Mouse (Mus musculus) MEL (cell line): Measurements from ENCODE around the gene Syna. TPM values are rescaled to one million over a fixed set of nuclear protein-coding genes. Genes with fewer than 3 reads are reported as not detected.

ENCODE experiments used
- DNase-seq: peaks from one replicate; pipeline ENCODE4 v3.0.0; 2011; ENCODE audit warnings: low read depth, low spot score
- H3K27ac ChIP-seq: 2 replicates; pipeline ENCODE4 v1.5.1; 2012; ENCODE audit warnings: low read depth, mild to moderate bottlenecking, control low read depth, low read length, moderate library complexity; ENCODE audit not compliant: control insufficient read depth
- H3K27me3 ChIP-seq, 2 experiments: fragments of 150-350 bp in 1 of 2; sonication (generic) in 1 of 2; 2 replicates each; pipeline ENCODE4 v1.6.1; 2012; ENCODE audit warnings: low read length in 2 of 2, mild to moderate bottlenecking in 2 of 2, improper control_type of control experiment in 1 of 2, moderate library complexity in 1 of 2; ENCODE audit not compliant: insufficient read depth in 2 of 2, control insufficient read depth in 1 of 2
- H3K36me3 ChIP-seq, 2 experiments: 2 replicates each; pipeline ENCODE4 v1.6.1; 2012 to 2014; ENCODE audit warnings: low read length in 2 of 2, improper control_type of control experiment in 1 of 2, inconsistent platforms in 1 of 2, mild to moderate bottlenecking in 1 of 2; ENCODE audit not compliant: insufficient read depth in 2 of 2, control insufficient read depth in 1 of 2
- H3K4me1 ChIP-seq, 2 experiments: fragments of 150-350 bp in 1 of 2; sonication (generic) in 1 of 2; 2 replicates each; pipeline ENCODE4 v1.6.1; 2012; ENCODE audit warnings: low read length in 2 of 2, improper control_type of control experiment in 1 of 2, mild to moderate bottlenecking in 1 of 2; ENCODE audit not compliant: insufficient read depth in 2 of 2, control insufficient read depth in 1 of 2
- H3K4me3 ChIP-seq, 2 experiments: fragments of 150-350 bp in 1 of 2; sonication (generic) in 1 of 2; 2 replicates each; pipeline ENCODE4 v1.5.1; 2012; ENCODE audit warnings: low read depth in 2 of 2, low read length in 2 of 2, mild to moderate bottlenecking in 2 of 2, moderate library complexity in 2 of 2, control low read depth in 1 of 2, improper control_type of control experiment in 1 of 2; ENCODE audit not compliant: control insufficient read depth in 1 of 2, insufficient read depth in 1 of 2
- H3K79me2 ChIP-seq: 2 replicates; pipeline ENCODE4 v1.6.1; 2012; ENCODE audit warnings: mild to moderate bottlenecking, low read length, moderate library complexity; ENCODE audit not compliant: control insufficient read depth, poor library complexity, insufficient read depth
- H3K9ac ChIP-seq: 2 replicates; pipeline ENCODE4 v1.6.1; 2012; ENCODE audit warnings: low read depth, mild to moderate bottlenecking, control low read depth, low read length, moderate library complexity; ENCODE audit not compliant: control insufficient read depth, poor library complexity, severe bottlenecking
- H3K9me3 ChIP-seq: fragments of 150-350 bp; sonication (generic); replicated peaks from 2 replicates; pipeline ENCODE4 v1.6.1; 2012; ENCODE audit warnings: mild to moderate bottlenecking, low read length, improper control_type of control experiment, moderate library complexity; ENCODE audit not compliant: insufficient read depth
- CHD1 ChIP-seq: IDR thresholded peaks from 2 replicates; pipeline ENCODE4 v1.6.1; 2012; ENCODE audit warnings: low read depth, mild to moderate bottlenecking, inconsistent platforms, low read length, improper control_type of control experiment
- CTCF ChIP-seq, 3 experiments: IDR thresholded peaks in 2 of 3; conservative IDR thresholded peaks in 1 of 3; 2 replicates each; pipeline ENCODE4 v1.5.1; 2011 to 2012; ENCODE audit warnings: low read length in 3 of 3, low read depth in 2 of 3, mild to moderate bottlenecking in 2 of 3, improper control_type of control experiment in 1 of 3, inconsistent platforms in 1 of 3, mixed read lengths in 1 of 3, moderate library complexity in 1 of 3; ENCODE audit not compliant: control insufficient read depth in 1 of 3, insufficient read depth in 1 of 3, poor library complexity in 1 of 3, severe bottlenecking in 1 of 3
- EP300 ChIP-seq, 2 experiments: IDR thresholded peaks; 2 replicates each; pipeline ENCODE4 v1.6.1; 2011; ENCODE audit warnings: improper control_type of control experiment in 2 of 2, low read length in 2 of 2, low read depth in 1 of 2, mild to moderate bottlenecking in 1 of 2
- ETS1 ChIP-seq: IDR thresholded peaks from 2 replicates; pipeline ENCODE4 v1.6.1; 2012; ENCODE audit warnings: low read depth, mild to moderate bottlenecking, inconsistent platforms, low read length, improper control_type of control experiment, moderate library complexity
- GABPA ChIP-seq: IDR thresholded peaks from 2 replicates; pipeline ENCODE4 v1.6.1; 2012; ENCODE audit warnings: low read depth, mild to moderate bottlenecking, inconsistent platforms, low read length, improper control_type of control experiment, moderate library complexity
- GATA1 ChIP-seq: IDR thresholded peaks from 2 replicates; pipeline ENCODE4 v1.6.1; 2011; ENCODE audit warnings: low read depth, low read length, improper control_type of control experiment
- HCFC1 ChIP-seq: IDR thresholded peaks from 2 replicates; pipeline ENCODE4 v1.6.1; 2012; ENCODE audit warnings: low read depth, mild to moderate bottlenecking, inconsistent platforms, low read length, improper control_type of control experiment, moderate library complexity
- JUND ChIP-seq: IDR thresholded peaks from 2 replicates; pipeline ENCODE4 v1.6.1; 2011; ENCODE audit warnings: low read depth, mild to moderate bottlenecking, improper control_type of control experiment, low read length
- KAT2A ChIP-seq: conservative IDR thresholded peaks from 2 replicates; pipeline ENCODE4 v1.6.1; 2012; ENCODE audit warnings: low read depth, low read length, improper control_type of control experiment, inconsistent platforms
- MAFK ChIP-seq: IDR thresholded peaks from 2 replicates; pipeline ENCODE4 v1.6.1; 2011; ENCODE audit warnings: low read depth, mild to moderate bottlenecking, low read length, improper control_type of control experiment, borderline replicate concordance
- MAX ChIP-seq: IDR thresholded peaks from 2 replicates; pipeline ENCODE4 v1.6.1; 2011; ENCODE audit warnings: low read length, improper control_type of control experiment
- MAZ ChIP-seq: IDR thresholded peaks from 2 replicates; pipeline ENCODE4 v1.6.1; 2012; ENCODE audit warnings: low read depth, mild to moderate bottlenecking, inconsistent platforms, low read length, improper control_type of control experiment
- MEF2A ChIP-seq: IDR thresholded peaks from 2 replicates; pipeline ENCODE4 v1.6.1; 2014; ENCODE audit warnings: low read depth, mild to moderate bottlenecking, inconsistent platforms, low read length, improper control_type of control experiment; ENCODE audit not compliant: poor library complexity, insufficient replicate concordance, severe bottlenecking; ENCODE audit errors: extremely low read depth
- MXI1 ChIP-seq: IDR thresholded peaks from 2 replicates; pipeline ENCODE4 v1.6.1; 2011; ENCODE audit warnings: mild to moderate bottlenecking, low read depth, low read length, improper control_type of control experiment
- MYC ChIP-seq: IDR thresholded peaks from 2 replicates; pipeline ENCODE4 v1.6.1; 2011; ENCODE audit warnings: low read depth, mild to moderate bottlenecking, low read length, improper control_type of control experiment, moderate library complexity
- POLR2A ChIP-seq, 2 experiments: IDR thresholded peaks; 2 replicates each; pipeline ENCODE4 v1.6.1; 2011 to 2012; ENCODE audit warnings: low read length in 2 of 2, mild to moderate bottlenecking in 2 of 2, control low read depth in 1 of 2, improper control_type of control experiment in 1 of 2, low read depth in 1 of 2, moderate library complexity in 1 of 2; ENCODE audit not compliant: control insufficient read depth in 1 of 2, insufficient read depth in 1 of 2, poor library complexity in 1 of 2
- SIN3A ChIP-seq: IDR thresholded peaks from 2 replicates; pipeline ENCODE4 v1.6.1; 2012; ENCODE audit warnings: low read length, improper control_type of control experiment, inconsistent platforms
- TBP ChIP-seq: IDR thresholded peaks from 2 replicates; pipeline ENCODE4 v1.8.0; 2011; ENCODE audit warnings: low read depth, low read length, improper control_type of control experiment
- ZKSCAN1 ChIP-seq: IDR thresholded peaks from 2 replicates; pipeline ENCODE4 v1.6.1; 2012; ENCODE audit warnings: low read depth, mild to moderate bottlenecking, inconsistent platforms, low read length, improper control_type of control experiment, moderate library complexity
- ZMIZ1 ChIP-seq: IDR thresholded peaks from 2 replicates; pipeline ENCODE4 v1.6.1; 2012; ENCODE audit warnings: low read depth, mild to moderate bottlenecking, inconsistent platforms, low read length, improper control_type of control experiment, moderate library complexity
- polyA plus RNA-seq, 2 experiments: library from polyadenylated mRNA; stranded (reverse) in 1 of 2; unstranded in 1 of 2; fragments of >175 nt in 1 of 2; fragments of >200 nt in 1 of 2; gene quantifications; 2 replicates each; pipeline versions ENCODE4 v1.2.1 to v1.2.4; 2012; ENCODE audit warnings: low replicate concordance in 2 of 2, low read depth in 1 of 2; ENCODE audit not compliant: insufficient read length in 2 of 2, insufficient read depth in 1 of 2, missing spikeins in 1 of 2
- total RNA-seq: library from RNA; depleted of rRNA; stranded (reverse); fragments of 300-350 nt; gene quantifications from 2 replicates; pipeline ENCODE4 v1.2.3, GENCODE M21; 2012

Gene Syna
- total and polyA plus RNA-seq, 3 experiments, result 0.21 TPM; not detected in 2

DNA sequence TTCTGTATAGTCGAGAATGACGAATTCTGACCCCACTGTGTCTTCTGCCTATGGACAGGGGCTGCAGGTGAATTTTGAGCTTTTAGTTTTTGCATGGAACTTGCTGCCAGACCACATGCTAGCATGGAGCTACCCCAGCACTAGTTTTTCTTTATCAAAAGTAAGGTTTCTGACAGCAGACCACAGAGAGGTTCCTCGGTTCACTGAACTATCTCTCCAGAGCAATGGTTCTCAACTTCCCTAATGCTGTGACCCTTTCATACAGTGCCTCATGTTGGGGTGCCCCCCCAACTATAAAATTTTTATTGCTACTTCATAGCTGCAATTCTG is 23.9 kb upstream of the Syna start (continued):
- TF ChIP-seq EP300 (IDR thresholded peaks at IDR 0.05; ENCODE audit: low read depth in 1 of 2, low read length in 2 of 2) (peak; percentile 89 to 90), MEF2A (no peak), JUND (no peak), MAX (peak; percentile 91), CTCF (IDR thresholded peaks at IDR 0.05 in 2 of 3, conservative IDR thresholded peaks at IDR 0.05 in 1 of 3; ENCODE audit: control insufficient read depth in 1 of 3, insufficient read depth in 1 of 3, low read depth in 2 of 3, low read length in 3 of 3, poor library complexity in 1 of 3, severe bottlenecking in 1 of 3) (no peak), MXI1 (peak; percentile 95), ZMIZ1 (no peak), MAZ (no peak), MAFK (no peak; the same call in 1 of the 2 replicates), GATA1 (peak; percentile 89), HCFC1 (peak; percentile 28; the same call in 1 of the 2 replicates), KAT2A (no peak)

DNA sequence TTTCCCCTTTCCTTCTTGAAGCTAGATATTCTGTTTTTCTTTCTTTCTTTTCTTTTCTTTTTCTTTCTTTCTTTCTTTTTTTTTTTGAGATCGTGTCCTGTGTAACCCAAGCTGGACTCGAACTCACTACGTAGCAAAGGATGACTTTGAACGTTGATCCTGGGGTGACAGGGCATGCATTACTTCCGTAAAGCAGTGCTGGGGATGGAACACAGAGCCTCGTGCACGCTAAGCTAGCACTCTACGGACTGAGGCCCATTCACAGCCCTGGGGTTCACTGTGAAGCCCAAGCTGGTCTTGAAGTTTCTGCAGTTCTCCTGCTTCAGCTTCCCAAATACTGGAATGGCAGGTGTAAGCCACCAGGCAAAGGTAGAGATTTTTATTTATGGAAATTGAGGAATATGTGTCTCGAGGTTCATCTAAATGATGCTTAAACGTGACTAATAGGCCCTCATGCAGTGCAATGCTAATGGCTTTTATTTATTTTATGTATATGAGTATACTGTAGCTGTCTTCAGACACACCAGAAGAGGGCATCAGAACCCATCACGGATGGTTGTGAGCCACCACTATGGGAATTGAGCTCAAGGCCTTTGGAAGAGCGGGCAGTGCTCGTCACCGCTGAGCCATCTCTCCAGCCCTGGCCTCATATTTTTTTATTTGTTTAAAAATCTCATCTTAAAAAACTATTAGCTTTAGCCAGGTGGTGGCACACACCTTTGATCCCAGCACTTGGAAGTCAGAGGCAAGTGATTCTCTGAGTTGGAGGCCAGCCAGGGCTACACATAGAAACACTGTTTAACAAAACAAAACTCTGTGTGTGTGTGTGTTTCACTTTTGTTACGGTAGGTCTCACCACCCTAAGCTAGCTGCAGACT is 23.3 kb upstream of the Syna start:
- DNase-seq, result peak; percentile 78
- Histone ChIP-seq H3K9ac (peak overlapping the region; percentile 90), H3K79me2 (peaks cover 24% of the 10 kb centered on the region), H3K4me1 (peaks cover 2 to 24% of the 10 kb centered on the region in 2 experiments), H3K27ac (peak overlapping the region; percentile 98), H3K4me3 (peak overlapping the region; percentile 80 to 87), H3K9me3 (no peaks in the 10 kb centered on the region), H3K27me3 (no peaks in the 10 kb centered on the region), H3K36me3 (peaks cover 0 to 22% of the 10 kb centered on the region in 2 experiments; a peak in 2 of 4 replicates)
- TF ChIP-seq ZKSCAN1 (no peak), CHD1 (peak; percentile 86), GATA1 (no peak), MAX (peak; percentile 48; the same call in 1 of the 2 replicates), MYC (peak; percentile 44; the same call in 1 of the 2 replicates), CTCF (IDR thresholded peaks at IDR 0.05 in 2 of 3, conservative IDR thresholded peaks at IDR 0.05 in 1 of 3; ENCODE audit: control insufficient read depth in 1 of 3, insufficient read depth in 1 of 3, low read depth in 2 of 3, low read length in 3 of 3, poor library complexity in 1 of 3, severe bottlenecking in 1 of 3) (peak in 2 of 3 experiments; percentile 5 to 35; a peak in 1 of 6 replicates), POLR2A (IDR thresholded peaks at IDR 0.05; ENCODE audit: control insufficient read depth in 1 of 2, insufficient read depth in 1 of 2, low read depth in 1 of 2, low read length in 2 of 2, poor library complexity in 1 of 2) (peak in 1 of 2 experiments; percentile 29; a peak in 1 of 4 replicates), ZMIZ1 (peak; percentile 43; the same call in 1 of the 2 replicates), SIN3A (peak; percentile 68; the same call in 1 of the 2 replicates), MXI1 (peak; percentile 72), ETS1 (no peak), EP300 (IDR thresholded peaks at IDR 0.05; ENCODE audit: low read depth in 1 of 2, low read length in 2 of 2) (0 out of 4 replicates have a peak, but pooled peaks of 1 of the 2 experiments have one; percentile 4), TBP (no peak), GABPA (no peak)
